Mouse (Mus musculus): ENCODE data around the gene Myo16. TPM values are rescaled to one million over a fixed set of nuclear protein-coding genes. Genes with fewer than 3 reads are reported as not detected.

Gene Myo16
- polyA plus RNA-seq, 1 experiment: not detected

DNA sequence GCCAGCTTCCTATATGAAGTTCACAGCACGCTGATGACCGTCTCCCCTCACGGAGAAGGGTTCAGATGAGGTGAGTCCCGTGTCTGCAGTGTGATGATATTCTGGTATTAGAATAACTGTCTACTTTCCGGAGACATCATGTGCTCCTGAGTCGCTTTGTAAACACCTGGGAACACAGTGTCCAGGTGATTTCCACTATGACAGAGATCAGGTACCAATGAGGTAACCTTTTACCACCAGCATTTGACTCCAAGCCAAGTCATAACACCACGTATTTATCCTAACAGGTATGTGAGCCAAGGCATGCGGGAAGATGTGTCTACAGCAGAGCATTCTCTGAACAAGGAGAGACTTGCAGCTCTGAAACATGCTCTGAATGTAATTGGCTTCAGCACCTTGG, 281.8 kb downstream of the Myo16 start:
- no peak overlapping the region for H3K4me3 ChIP-seq (ENCODE audit: insufficient read depth, low read depth, low read length)
- no peak overlapping the region for H3K27ac ChIP-seq (replicated peaks; ENCODE audit: low read depth, low read length)

DNA sequence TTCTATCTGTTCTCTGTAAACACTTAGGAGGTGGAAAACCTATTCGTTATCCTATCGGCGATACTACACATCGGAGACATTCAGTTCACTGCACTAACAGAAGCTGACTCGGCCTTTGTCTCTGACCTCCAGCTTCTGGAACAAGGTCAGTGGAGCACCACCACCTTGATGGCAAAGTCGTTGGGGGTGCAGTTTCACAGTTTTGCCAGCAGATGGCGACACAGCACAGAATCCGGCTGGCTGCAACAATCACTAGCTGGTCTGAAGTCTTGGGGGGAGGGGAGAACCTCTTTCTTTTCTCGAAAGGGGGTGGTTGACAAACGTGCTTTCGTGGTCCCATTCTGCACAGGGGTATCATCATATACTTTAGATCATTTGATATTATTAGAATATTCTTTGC, 285.1 kb downstream of the Myo16 start:
- Histone ChIP-seq H3K27ac (replicated peaks; ENCODE audit: low read depth, low read length) (no peak overlapping the region), H3K4me3 (ENCODE audit: insufficient read depth, low read depth, low read length) (no peak overlapping the region), H3K4me1 (ENCODE audit: control insufficient read depth, insufficient read depth, insufficient read length, low read length) (no peaks in the 10 kb centered on the region)

More for the DNA sequence above, 281.8 kb downstream of the Myo16 start:
- no peaks in the 10 kb centered on the region for H3K4me1 ChIP-seq (ENCODE audit: control insufficient read depth, insufficient read depth, insufficient read length, low read length)

DNA sequence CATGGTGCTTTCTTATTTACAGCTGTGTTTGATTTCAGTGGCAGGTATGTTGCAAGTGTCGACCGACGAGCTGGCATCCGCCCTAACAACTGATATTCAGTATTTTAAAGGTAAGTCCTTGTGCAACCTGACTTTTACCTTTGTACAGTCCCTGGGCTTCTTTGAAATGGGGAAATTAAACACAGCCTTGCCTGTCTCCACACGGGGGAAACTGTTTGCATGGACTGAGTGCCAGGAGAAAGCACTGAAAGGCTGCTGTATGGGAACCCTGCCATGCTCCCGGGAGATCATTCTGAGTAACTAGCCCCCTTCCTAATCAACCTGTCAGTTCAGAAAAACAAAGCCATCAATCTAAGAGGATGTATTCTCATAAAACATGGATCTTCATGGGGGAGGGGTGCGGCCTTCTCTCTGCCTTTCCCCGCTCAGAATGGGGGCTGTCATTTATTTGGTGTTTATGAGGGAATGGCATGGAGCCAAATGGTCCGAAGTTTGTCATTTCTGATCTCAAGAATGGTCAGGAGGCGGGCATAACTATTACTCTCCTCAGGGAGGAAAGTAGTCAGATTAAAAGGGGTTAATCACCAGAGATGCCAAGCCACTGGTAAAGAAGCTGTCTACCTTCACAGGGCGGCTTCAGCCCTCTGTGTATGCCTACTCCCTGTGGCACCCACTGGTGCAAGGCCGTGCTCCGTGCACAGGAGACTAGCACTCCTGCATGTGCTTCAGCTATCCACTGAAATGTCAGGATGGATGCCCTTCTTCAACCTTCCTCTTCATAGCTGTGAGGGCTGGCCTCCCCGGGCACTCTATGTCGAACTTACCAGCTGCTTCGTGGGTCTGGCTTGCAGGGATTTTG, 286.1 kb downstream of the Myo16 start:
- Histone ChIP-seq H3K27ac (replicated peaks; ENCODE audit: low read depth, low read length) (no peak overlapping the region), H3K4me3 (ENCODE audit: insufficient read depth, low read depth, low read length) (no peak overlapping the region), H3K4me1 (ENCODE audit: control insufficient read depth, insufficient read depth, insufficient read length, low read length) (no peaks in the 10 kb centered on the region)

DNA sequence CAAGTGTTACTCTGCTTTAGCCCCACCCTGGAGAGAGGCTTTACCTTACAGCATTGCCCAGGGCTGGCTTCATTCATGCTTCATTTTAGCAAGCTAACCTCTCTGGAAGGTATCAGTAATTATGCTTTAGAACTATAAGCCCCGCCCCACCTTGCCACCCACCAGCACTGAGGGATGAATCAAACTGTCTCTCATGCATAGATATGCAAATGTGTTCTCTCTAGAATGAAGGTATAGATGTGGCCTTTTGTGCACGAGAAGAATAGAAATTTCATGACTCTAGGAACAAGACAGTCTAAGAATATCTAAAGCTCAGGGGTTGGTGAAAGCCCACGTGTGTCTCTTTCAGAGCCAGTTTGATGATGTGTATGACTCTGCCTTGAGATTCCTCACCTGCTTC, 288.9 kb downstream of the Myo16 start:
- no peak overlapping the region for H3K27ac ChIP-seq (replicated peaks; ENCODE audit: low read depth, low read length)
- no peaks in the 10 kb centered on the region for H3K4me1 ChIP-seq (ENCODE audit: control insufficient read depth, insufficient read depth, insufficient read length, low read length)
- H3K4me3 ChIP-seq (ENCODE audit: insufficient read depth, low read depth, low read length): no peak overlapping the region

DNA sequence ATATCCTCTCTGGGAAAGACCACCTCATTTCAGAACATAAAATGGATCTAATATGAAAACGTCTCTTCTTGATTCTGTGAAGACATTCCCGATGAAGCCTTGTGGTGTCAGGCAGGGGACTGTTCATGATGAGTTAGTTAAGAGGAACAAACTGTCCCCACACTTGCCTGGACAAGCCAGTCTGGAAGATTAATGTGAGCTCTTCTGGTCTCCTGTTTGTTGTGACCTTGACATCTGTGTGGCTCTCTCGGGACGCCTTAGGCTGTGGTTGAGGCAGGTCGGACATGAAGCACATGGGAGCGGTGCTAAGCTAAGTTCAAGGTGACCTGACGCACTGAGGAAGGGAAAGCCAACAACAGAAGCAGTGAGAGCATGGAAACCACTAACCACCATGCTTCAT, 291.3 kb downstream of the Myo16 start:
- H3K27ac ChIP-seq (replicated peaks; ENCODE audit: low read depth, low read length): no peak overlapping the region
- H3K4me3 ChIP-seq (ENCODE audit: insufficient read depth, low read depth, low read length): no peak overlapping the region
- H3K4me1 ChIP-seq (ENCODE audit: control insufficient read depth, insufficient read depth, insufficient read length, low read length): no peaks in the 10 kb centered on the region

DNA sequence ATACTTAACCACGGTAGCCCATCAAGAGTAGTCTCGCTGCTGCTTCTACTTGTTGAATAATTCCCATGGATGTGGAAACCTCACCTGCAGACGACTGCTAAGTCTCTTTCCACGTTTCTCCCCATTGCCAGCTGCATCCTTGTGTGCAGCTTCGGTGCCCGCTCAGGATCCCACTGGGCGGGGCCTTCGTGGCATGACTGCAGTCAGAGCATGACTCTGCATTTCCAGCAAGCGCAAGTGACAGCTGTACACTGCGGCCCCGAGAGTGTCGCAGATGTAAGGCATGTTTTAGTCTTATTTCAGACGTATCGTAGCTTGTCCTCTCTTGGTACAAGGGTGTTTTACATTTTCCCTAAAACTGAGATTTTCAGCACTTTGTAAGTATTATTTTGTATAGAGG, 294.8 kb downstream of the Myo16 start:
- Histone ChIP-seq H3K4me1 (ENCODE audit: control insufficient read depth, insufficient read depth, insufficient read length, low read length) (no peaks in the 10 kb centered on the region), H3K4me3 (ENCODE audit: insufficient read depth, low read depth, low read length) (no peak overlapping the region), H3K27ac (replicated peaks; ENCODE audit: low read depth, low read length) (no peak overlapping the region)

DNA sequence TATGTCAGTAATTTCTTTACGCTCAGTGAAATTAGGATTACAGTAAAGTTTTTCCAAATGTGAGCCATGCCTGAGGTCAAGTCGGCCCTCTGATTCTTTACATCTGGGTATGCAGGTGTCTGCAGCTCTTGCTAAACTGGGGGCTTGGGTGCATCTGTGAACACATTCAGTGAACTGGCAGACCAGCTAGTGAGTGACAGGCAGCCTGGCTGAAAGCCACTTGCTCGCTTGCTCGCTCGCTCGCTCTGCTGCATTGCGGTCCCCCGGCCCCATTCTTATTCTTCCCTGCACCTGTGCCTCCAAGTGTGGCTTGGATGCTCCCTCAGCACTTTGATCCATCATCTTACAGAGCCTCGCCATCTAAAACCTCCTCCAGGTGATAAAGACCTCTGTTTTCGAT, 299.3 kb downstream of the Myo16 start:
- H3K27ac ChIP-seq (replicated peaks; ENCODE audit: low read depth, low read length): no peak overlapping the region
- H3K4me3 ChIP-seq (ENCODE audit: insufficient read depth, low read depth, low read length): no peak overlapping the region
- H3K4me1 ChIP-seq (ENCODE audit: control insufficient read depth, insufficient read depth, insufficient read length, low read length): no peaks in the 10 kb centered on the region

DNA sequence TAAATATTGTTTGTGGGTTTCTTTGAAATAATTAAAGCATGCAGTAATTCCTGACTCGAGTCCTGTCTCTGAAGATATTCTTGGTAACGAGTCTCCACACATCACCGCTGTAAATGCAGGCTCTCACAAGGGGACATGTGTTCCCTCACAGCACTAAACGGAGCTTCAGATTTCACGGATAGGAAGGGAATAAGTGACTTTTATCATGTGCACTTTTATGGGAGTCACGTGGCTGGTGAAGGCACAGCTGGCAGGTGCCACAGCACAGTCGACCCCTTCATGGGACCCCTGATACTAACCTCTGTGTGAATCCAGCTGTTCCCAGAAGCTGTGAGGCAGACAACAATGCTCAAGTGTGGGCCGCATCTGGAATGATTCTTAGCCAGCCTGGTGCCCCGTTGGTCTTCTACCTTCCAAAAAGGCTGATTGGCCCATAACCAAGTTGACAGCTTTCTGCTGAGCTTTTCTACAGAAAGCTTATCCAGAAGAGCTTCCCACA, 304.5 kb downstream of the Myo16 start:
- Histone ChIP-seq H3K4me3 (ENCODE audit: insufficient read depth, low read depth, low read length) (no peak overlapping the region), H3K27ac (replicated peaks; ENCODE audit: low read depth, low read length) (no peak overlapping the region), H3K4me1 (ENCODE audit: control insufficient read depth, insufficient read depth, insufficient read length, low read length) (no peaks in the 10 kb centered on the region)

DNA sequence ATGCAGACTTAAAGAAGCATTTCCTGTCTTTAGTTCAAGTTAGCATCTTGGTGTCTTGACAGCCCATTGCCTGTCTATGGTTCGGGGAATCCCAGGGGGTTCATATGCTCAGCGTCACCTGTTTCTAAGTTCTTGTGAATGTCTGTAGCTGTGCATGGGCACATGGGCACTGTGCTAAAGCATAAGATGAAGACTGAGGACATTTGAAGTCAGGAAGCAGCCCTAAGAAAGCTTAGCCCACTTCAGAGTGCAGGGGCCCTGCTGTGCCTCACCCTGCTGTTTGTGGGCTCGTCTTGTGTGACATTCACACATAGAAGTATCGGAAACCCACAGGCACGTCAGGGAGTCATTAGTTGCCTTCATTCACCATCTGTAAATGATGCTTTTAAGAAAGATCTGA, 308.6 kb downstream of the Myo16 start:
- no peak overlapping the region for H3K4me3 ChIP-seq (ENCODE audit: insufficient read depth, low read depth, low read length)
- no peak overlapping the region for H3K27ac ChIP-seq (replicated peaks; ENCODE audit: low read depth, low read length)
- no peaks in the 10 kb centered on the region for H3K4me1 ChIP-seq (ENCODE audit: control insufficient read depth, insufficient read depth, insufficient read length, low read length)

DNA sequence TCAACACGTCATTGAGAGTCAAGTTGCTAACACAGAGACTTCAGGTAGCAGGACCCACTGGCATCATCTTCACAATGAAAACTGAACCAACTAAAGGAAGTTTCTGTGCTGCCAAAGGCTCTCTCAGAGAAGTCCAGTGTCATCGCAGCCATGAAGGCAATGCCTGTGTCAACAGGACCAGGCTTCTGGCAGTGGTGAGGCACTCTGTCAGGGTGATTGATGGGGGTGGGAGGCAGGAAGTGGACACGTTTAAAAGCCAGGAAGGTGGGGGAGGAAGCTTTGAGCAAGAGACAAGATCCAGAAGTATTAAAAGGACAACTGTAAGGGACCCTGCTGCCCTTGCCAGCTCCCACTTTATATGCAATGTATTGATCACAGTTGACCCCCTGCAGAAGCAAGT, 314.8 kb downstream of the Myo16 start:
- Histone ChIP-seq H3K4me1 (ENCODE audit: control insufficient read depth, insufficient read depth, insufficient read length, low read length) (no peaks in the 10 kb centered on the region), H3K4me3 (ENCODE audit: insufficient read depth, low read depth, low read length) (no peak overlapping the region), H3K27ac (replicated peaks; ENCODE audit: low read depth, low read length) (no peak overlapping the region)

DNA sequence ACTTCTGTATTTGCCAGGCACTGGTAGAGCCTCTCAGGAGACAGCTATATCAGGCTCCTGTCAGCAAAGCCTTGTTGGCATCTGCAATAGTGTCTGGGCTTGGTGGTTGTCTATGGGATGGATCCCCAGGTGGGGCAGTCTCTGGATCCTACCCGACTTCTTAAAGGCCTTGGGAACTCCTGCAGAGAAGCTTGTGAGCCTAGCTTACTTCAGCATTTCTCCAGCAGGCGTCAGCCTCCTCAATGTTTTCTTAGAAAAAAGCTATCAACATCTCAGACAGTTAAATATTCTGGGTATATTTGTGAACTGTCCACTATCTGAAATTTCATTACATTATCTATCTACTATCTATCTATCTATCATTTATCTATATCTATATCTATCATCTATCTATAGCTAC, 315.9 kb downstream of the Myo16 start:
- H3K4me3 ChIP-seq (ENCODE audit: insufficient read depth, low read depth, low read length): no peak overlapping the region
- H3K4me1 ChIP-seq (ENCODE audit: control insufficient read depth, insufficient read depth, insufficient read length, low read length): no peaks in the 10 kb centered on the region
- no peak overlapping the region for H3K27ac ChIP-seq (replicated peaks; ENCODE audit: low read depth, low read length)

DNA sequence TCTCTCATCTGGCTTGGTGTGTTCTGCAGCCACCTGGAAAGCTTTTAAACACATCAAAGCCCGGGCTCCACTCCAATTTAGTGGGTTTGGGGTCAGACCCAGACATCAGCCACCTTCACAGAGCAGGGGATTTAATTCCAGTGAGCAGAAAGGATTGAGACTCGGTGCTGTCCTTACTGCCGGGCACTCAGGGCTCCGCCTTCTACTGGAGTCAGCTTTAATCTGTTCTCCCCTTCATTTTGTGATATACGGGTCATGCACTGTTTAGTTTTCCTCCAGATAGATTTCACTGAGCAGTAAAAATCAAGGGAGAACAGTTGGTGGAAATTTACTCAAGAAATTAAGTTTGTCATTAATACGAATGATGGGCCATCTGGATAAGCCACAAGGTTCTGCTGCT, 316.6 kb downstream of the Myo16 start:
- H3K4me3 ChIP-seq (ENCODE audit: insufficient read depth, low read depth, low read length): no peak overlapping the region
- no peaks in the 10 kb centered on the region for H3K4me1 ChIP-seq (ENCODE audit: control insufficient read depth, insufficient read depth, insufficient read length, low read length)
- H3K27ac ChIP-seq (replicated peaks; ENCODE audit: low read depth, low read length): no peak overlapping the region

DNA sequence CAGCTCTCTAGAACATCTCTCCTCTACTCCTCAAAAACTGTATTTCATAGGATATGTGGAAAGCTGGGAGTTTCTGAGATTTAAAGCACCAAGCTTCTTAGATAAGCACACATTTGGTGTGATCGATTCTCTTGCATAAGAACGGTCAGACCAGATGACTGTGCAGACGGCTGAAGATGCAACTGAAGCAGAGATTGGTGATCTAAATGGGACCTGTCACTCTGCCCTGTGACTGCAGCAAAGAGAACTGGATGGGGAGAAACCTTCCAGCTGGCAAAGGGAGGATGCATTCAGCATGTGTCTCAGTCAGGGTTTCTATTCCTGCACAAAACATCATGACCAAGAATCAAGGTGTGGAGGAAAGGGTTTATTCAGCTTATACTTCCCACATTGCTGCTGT, 318.7 kb downstream of the Myo16 start:
- Histone ChIP-seq H3K4me1 (ENCODE audit: control insufficient read depth, insufficient read depth, insufficient read length, low read length) (no peaks in the 10 kb centered on the region), H3K27ac (replicated peaks; ENCODE audit: low read depth, low read length) (no peak overlapping the region), H3K4me3 (ENCODE audit: insufficient read depth, low read depth, low read length) (no peak overlapping the region)

DNA sequence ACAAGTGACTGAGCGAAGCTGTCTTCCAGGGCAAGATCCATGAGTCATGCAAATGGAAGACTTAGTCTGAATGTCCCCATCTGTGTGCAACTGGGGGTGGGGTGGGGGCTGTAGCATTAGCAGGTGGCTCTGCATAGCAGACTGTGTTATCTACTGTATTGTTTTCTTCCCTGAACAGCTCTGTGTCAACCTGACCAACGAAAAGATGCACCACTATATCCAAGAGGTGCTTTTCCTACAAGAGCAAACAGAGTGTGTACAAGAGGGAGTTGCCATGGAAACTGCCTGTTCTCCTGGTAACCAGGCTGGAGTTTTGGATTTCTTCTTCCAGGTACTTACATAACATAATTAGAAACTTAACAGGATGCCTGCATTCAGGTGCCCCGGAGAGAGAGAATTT, 320.7 kb downstream of the Myo16 start:
- Histone ChIP-seq H3K27ac (replicated peaks; ENCODE audit: low read depth, low read length) (no peak overlapping the region), H3K4me3 (ENCODE audit: insufficient read depth, low read depth, low read length) (no peak overlapping the region), H3K4me1 (ENCODE audit: control insufficient read depth, insufficient read depth, insufficient read length, low read length) (no peaks in the 10 kb centered on the region)

DNA sequence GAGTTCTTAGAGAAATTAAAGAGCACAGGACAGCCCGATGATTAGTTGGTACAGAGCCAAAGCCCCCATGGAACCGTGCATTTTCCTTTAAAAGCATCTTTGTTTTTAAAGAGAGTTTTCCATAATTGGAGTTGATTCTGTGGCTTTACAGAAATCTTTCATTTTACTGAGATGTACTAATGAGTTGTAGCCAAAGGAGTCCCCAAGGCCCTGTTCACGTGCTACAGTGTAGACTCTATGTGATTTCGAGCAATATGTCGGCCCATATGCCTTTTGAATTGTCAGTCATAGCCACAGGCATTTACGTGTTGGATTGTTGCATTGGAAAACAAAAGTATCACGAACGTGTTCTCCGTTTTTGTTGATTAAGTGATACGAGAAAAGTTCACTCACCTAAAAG, 325.3 kb downstream of the Myo16 start:
- Histone ChIP-seq H3K4me1 (ENCODE audit: control insufficient read depth, insufficient read depth, insufficient read length, low read length) (no peaks in the 10 kb centered on the region), H3K27ac (replicated peaks; ENCODE audit: low read depth, low read length) (no peak overlapping the region), H3K4me3 (ENCODE audit: insufficient read depth, low read depth, low read length) (no peak overlapping the region)

DNA sequence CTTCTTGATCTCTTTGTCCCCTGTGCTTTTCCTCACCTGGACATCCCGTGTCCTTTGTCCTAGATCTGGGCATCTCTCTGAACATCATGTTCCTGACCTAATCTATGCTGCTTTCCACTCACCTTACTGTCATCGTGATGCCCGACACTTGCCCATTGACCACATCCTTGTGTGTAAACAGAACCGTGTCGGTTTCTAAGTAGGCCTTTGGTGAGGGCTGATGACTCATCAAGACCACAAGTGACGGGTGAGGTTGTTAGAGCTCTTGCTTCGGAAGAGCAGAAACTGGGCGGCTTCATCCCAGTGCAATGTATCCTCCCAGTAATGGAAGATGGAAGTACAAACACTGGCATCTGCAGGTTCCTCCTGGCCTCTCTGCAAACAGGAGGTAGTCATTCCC, 327.1 kb downstream of the Myo16 start:
- Histone ChIP-seq H3K27ac (replicated peaks; ENCODE audit: low read depth, low read length) (no peak overlapping the region), H3K4me1 (ENCODE audit: control insufficient read depth, insufficient read depth, insufficient read length, low read length) (no peaks in the 10 kb centered on the region), H3K4me3 (ENCODE audit: insufficient read depth, low read depth, low read length) (no peak overlapping the region)
